Mouse (Mus musculus) spleen, adult 2 months (tissue): ENCODE data around the gene Ccdc18. TPM values are rescaled to one million over a fixed set of nuclear protein-coding genes. Genes with fewer than 3 reads are reported as not detected.

Experiments
- DNase-seq, 2 experiments: peaks; one replicate each; pipeline versions ENCODE4 v3.0.0 to v3.0.0-alpha.2; 2012 to 2021; ENCODE audit warnings: low spot score in 2 of 2, low read depth in 1 of 2
- H3K27ac ChIP-seq: fragments of 200-500 bp; 2 replicates; pipeline ENCODE4 v1.5.1; 2012; ENCODE audit warnings: low read length, inconsistent platforms; ENCODE audit not compliant: insufficient read depth
- H3K27me3 ChIP-seq: fragments of 200-500 bp; 2 replicates; pipeline ENCODE4 v1.6.1; 2012; ENCODE audit warnings: mild to moderate bottlenecking, moderate library complexity, low read length, inconsistent platforms; ENCODE audit not compliant: control insufficient read depth, insufficient read depth
- H3K36me3 ChIP-seq: fragments of 200-500 bp; 2 replicates; pipeline ENCODE4 v1.6.1; 2012; ENCODE audit warnings: mild to moderate bottlenecking, low read length, inconsistent platforms; ENCODE audit not compliant: control insufficient read depth, insufficient read depth
- H3K4me1 ChIP-seq: fragments of 200-500 bp; 2 replicates; pipeline ENCODE4 v1.6.1; 2011; ENCODE audit warnings: inconsistent platforms; ENCODE audit not compliant: control insufficient read depth, insufficient read depth, insufficient read length
- H3K4me3 ChIP-seq: fragments of 200-500 bp; 2 replicates; pipeline ENCODE4 v1.5.1; 2011; ENCODE audit warnings: mild to moderate bottlenecking, inconsistent platforms; ENCODE audit not compliant: insufficient read depth, insufficient read length; ENCODE audit errors: extremely low read depth
- CTCF ChIP-seq: fragments of 200-500 bp; IDR thresholded peaks from 2 replicates; pipeline ENCODE4 v1.5.1; 2011; ENCODE audit warnings: mild to moderate bottlenecking, inconsistent platforms; ENCODE audit not compliant: insufficient read depth, insufficient read length, insufficient replicate concordance; ENCODE audit errors: extremely low read depth
- POLR2A ChIP-seq: fragments of 200-500 bp; IDR thresholded peaks from 2 replicates; pipeline ENCODE4 v1.6.1; 2011; ENCODE audit warnings: low read depth, low read length, inconsistent platforms
- WGBS: fragments of 180-500 bp; shearing (Covaris S2); methylation state at CpG from one replicate; pipeline ENCODE4 v1.1.7; 2018; 5-methylcytosine and 5-hydroxymethylcytosine counted together
- polyA plus RNA-seq: library from polyadenylated mRNA; depleted of rRNA; stranded (reverse); fragments of >200 nt; gene quantifications from 2 replicates; pipeline ENCODE4 v1.2.3, GENCODE M21; 2012

The Ccdc18 gene
- polyA plus RNA-seq, 1 experiment: 0.11 TPM

- Histone ChIP-seq H3K4me3 (no peak overlapping the region), H3K4me1 (no peaks in the 10 kb centered on the region), H3K27me3 (no peaks in the 10 kb centered on the region), H3K36me3 (no peaks in the 10 kb centered on the region), H3K27ac (no peak overlapping the region)
- TF ChIP-seq CTCF (no peak), POLR2A (no peak)
- no peak for DNase-seq
Observed at GRCm38 (mm10) chr5:108188967-108189366, 56.3 kb downstream of the Ccdc18 start.

- DNase-seq: no peak
- H3K4me3 ChIP-seq: no peak overlapping the region
- no peak overlapping the region for H3K27ac ChIP-seq
- TF ChIP-seq CTCF: no peak
- no peak for TF ChIP-seq POLR2A
- H3K36me3 ChIP-seq: no peaks in the 10 kb centered on the region
- H3K27me3 ChIP-seq: no peaks in the 10 kb centered on the region
- H3K4me1 ChIP-seq: no peaks in the 10 kb centered on the region
Observed at GRCm38 (mm10) chr5:108206008-108206407, 73.3 kb downstream of the Ccdc18 start.

GRCm38 (mm10) chr5:108211512-108211911, 78.8 kb downstream of the Ccdc18 start:
- Histone ChIP-seq H3K36me3 (no peaks in the 10 kb centered on the region), H3K27me3 (no peaks in the 10 kb centered on the region), H3K27ac (no peak overlapping the region), H3K4me1 (no peaks in the 10 kb centered on the region), H3K4me3 (no peak overlapping the region)
- TF ChIP-seq CTCF (no peak), POLR2A (no peak)
- DNase-seq: no peak
- 86% methylated on average over 4 of the region's 4 CpGs for WGBS

- TF ChIP-seq POLR2A (no peak), CTCF (no peak)
- H3K4me1 ChIP-seq: no peaks in the 10 kb centered on the region
- no peak for DNase-seq
- H3K4me3 ChIP-seq: no peak overlapping the region
- H3K36me3 ChIP-seq: no peaks in the 10 kb centered on the region
- no peaks in the 10 kb centered on the region for H3K27me3 ChIP-seq
- WGBS: 96% methylated on average over 2 of the region's 2 CpGs
- no peak overlapping the region for H3K27ac ChIP-seq
Observed at GRCm38 (mm10) chr5:108214928-108215327, 82.3 kb downstream of the Ccdc18 start.

- Histone ChIP-seq H3K4me3 (no peak overlapping the region), H3K4me1 (no peaks in the 10 kb centered on the region), H3K27ac (no peak overlapping the region), H3K27me3 (no peaks in the 10 kb centered on the region), H3K36me3 (no peaks in the 10 kb centered on the region)
- no peak for DNase-seq
- TF ChIP-seq POLR2A (no peak), CTCF (no peak)
Observed at GRCm38 (mm10) chr5:108224077-108224476, 91.4 kb downstream of the Ccdc18 start.

- H3K4me1 ChIP-seq: no peaks in the 10 kb centered on the region
- no peak overlapping the region for H3K4me3 ChIP-seq
- H3K27ac ChIP-seq: no peak overlapping the region
- no peaks in the 10 kb centered on the region for H3K27me3 ChIP-seq
- TF ChIP-seq CTCF (no peak), POLR2A (no peak)
- no peak for DNase-seq
- H3K36me3 ChIP-seq: no peaks in the 10 kb centered on the region
Observed at GRCm38 (mm10) chr5:108226159-108226558, 93.5 kb downstream of the Ccdc18 start.

- Histone ChIP-seq H3K4me1 (peaks cover 4% of the 10 kb centered on the region; the same call in 1 of the 2 replicates), H3K27ac (no peak overlapping the region), H3K4me3 (no peak overlapping the region), H3K27me3 (no peaks in the 10 kb centered on the region), H3K36me3 (no peaks in the 10 kb centered on the region)
- WGBS: 20% methylated on average over 3 of the region's 3 CpGs
- DNase-seq: no peak
- no peak for TF ChIP-seq POLR2A
- no peak for TF ChIP-seq CTCF
Observed at GRCm38 (mm10) chr5:108246314-108246765, 113.7 kb downstream of the Ccdc18 start.
